Mouse (Mus musculus) forebrain, postnatal 0 days (tissue): ENCODE measurements around the gene Acyp1. TPM values are rescaled to one million over a fixed set of nuclear protein-coding genes. Genes with fewer than 3 reads are reported as not detected.
A peak's percentile ranks its signal among the peaks of the same experiment; 100 is the strongest.

Source experiments
- ATAC-seq: fragments of 200-750 bp; cut with Nextera tagmentation; 2 replicates; pipeline ENCODE4 v1.8.0; 2017; ENCODE audit warnings: mild to moderate bottlenecking, moderate library complexity
- DNase-seq: peaks from one replicate; pipeline ENCODE4 v3.0.0-alpha.2; 2015
- H3K27ac ChIP-seq: fragments of 300-500 bp; sonication (generic); 2 replicates; pipeline ENCODE4 v1.5.1; 2014; ENCODE audit warnings: low read depth, mild to moderate bottlenecking, antibody characterized with exemption, low read length, moderate library complexity, mixed read lengths
- H3K27me3 ChIP-seq: fragments of 300-500 bp; sonication (generic); 2 replicates; pipeline ENCODE4 v1.6.1; 2014; ENCODE audit warnings: mild to moderate bottlenecking, low read length, mixed read lengths; ENCODE audit not compliant: insufficient read depth
- H3K36me3 ChIP-seq: fragments of 300-500 bp; sonication (generic); 2 replicates; pipeline ENCODE4 v1.6.1; 2014; ENCODE audit warnings: mild to moderate bottlenecking, moderate library complexity; ENCODE audit not compliant: insufficient read depth
- H3K4me1 ChIP-seq: fragments of 300-500 bp; sonication (generic); 2 replicates; pipeline ENCODE4 v1.6.1; 2014; ENCODE audit warnings: antibody characterized with exemption; ENCODE audit not compliant: insufficient read depth
- H3K4me2 ChIP-seq: fragments of 300-500 bp; sonication (generic); 2 replicates; pipeline ENCODE4 v1.6.1; 2014; ENCODE audit warnings: low read depth, mild to moderate bottlenecking, moderate library complexity
- H3K4me3 ChIP-seq: fragments of 300-500 bp; sonication (generic); 2 replicates; pipeline ENCODE4 v1.5.1; 2014; ENCODE audit warnings: low read depth, low read length, mixed read lengths
- H3K9ac ChIP-seq: fragments of 300-500 bp; sonication (generic); 2 replicates; pipeline ENCODE4 v1.6.1; 2014; ENCODE audit warnings: mild to moderate bottlenecking
- H3K9me3 ChIP-seq: fragments of 300-500 bp; sonication (generic); 2 replicates; pipeline ENCODE4 v1.6.1; 2016; ENCODE audit warnings: low read length
- CTCF ChIP-seq: sonication (generic); IDR thresholded peaks from 2 replicates; pipeline ENCODE4 v1.5.1; 2016; ENCODE audit warnings: antibody characterized with exemption, control low read depth, low read depth
- WGBS: fragments of 180-500 bp; shearing (Covaris S2); extraction: QIAGEN DNeasy Blood & Tissue Kit; methylation state at CpG from one replicate; pipeline ENCODE4 v1.1.7; 2014; 5-methylcytosine and 5-hydroxymethylcytosine counted together
- polyA plus RNA-seq: library from polyadenylated mRNA; unstranded; fragments of >200 nt; fragmentation: Nextera tagmentation; extraction: Ambion mirVana; gene quantifications from 2 replicates; pipeline ENCODE4 v1.2.1, GENCODE M21; 2015
- total RNA-seq: library from RNA; depleted of rRNA; stranded (reverse); fragments of >200 nt; gene quantifications from 2 replicates; pipeline ENCODE4 v1.2.3, GENCODE M21; 2014; rRNA removed

Gene Acyp1
- total RNA-seq (24.5 and 39.6 TPM in 2 replicates), polyA plus RNA-seq (44.4 and 50.7 TPM in 2 replicates)

GRCm38 (mm10) chr12:85287809-85288485 is at the start of gene Acyp1:
TSS of gene Acyp1 (minus strand) at chr12:85288438.
- Histone ChIP-seq H3K27ac (peak within 1 kb of the TSS; percentile 29; the same call in 1 of the 2 replicates), H3K9me3 (no peaks in the 10 kb centered on the region), H3K9ac (peak within 1 kb of the TSS; percentile 39), H3K27me3 (no peaks in the 10 kb centered on the region), H3K4me2 (peak within 1 kb of the TSS; percentile 74), H3K36me3 (no peaks in the 10 kb centered on the region), H3K4me3 (peak within 1 kb of the TSS; percentile 44), H3K4me1 (0 out of 2 replicates have a peak, but pooled peaks cover 5% of the 10 kb centered on the region)
- ATAC-seq (peak; percentile 43), DNase-seq (peak; percentile 14)
- no peak for TF ChIP-seq CTCF
- WGBS = 7% methylated on average over 21 of the region's 21 CpGs

DNA sequence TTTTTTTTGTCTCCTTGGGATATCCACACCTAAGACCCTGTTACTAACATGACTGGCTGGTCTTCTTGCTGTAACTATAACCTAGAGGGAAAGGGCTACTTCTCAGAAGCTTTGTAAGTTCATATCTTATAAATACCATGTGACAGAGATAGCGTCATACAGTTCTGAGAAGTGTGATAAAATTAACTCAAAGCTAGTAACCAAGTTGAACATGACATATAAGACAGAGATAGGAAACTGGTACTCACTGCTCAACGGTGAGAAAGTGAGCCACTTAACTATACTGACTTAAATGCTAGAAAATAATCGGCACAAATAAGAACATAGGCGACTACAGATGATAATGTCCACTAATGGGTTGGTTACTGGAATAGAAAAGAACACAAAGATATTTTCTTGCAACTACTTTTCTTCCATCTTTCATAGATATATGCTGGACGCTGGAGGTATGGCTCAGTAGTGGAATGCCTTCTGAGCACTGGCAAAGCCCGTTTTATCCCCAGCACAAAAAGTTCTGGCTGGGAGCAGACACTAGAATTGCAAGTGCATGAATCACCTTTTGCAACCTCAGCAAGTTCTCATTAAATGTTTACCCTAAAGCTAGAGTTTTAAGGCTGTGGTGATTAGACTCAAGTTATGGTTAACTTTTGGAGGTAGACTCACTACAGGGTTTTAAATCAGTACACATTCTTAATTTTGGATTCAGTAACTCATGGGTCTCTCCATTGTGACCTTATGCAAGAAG is 49.5 kb upstream of the Acyp1 start:
- Histone ChIP-seq H3K9ac (no peak overlapping the region), H3K4me1 (no peaks in the 10 kb centered on the region), H3K27me3 (no peaks in the 10 kb centered on the region), H3K4me2 (peak overlapping the region; percentile 73; the same call in 1 of the 2 replicates), H3K9me3 (no peaks in the 10 kb centered on the region), H3K4me3 (no peak overlapping the region), H3K36me3 (peaks cover 25% of the 10 kb centered on the region), H3K27ac (no peak overlapping the region)
- ATAC-seq = no peak
- no peak for TF ChIP-seq CTCF
- WGBS = 83% methylated on average over 6 of the region's 6 CpGs
- no peak for DNase-seq

DNA sequence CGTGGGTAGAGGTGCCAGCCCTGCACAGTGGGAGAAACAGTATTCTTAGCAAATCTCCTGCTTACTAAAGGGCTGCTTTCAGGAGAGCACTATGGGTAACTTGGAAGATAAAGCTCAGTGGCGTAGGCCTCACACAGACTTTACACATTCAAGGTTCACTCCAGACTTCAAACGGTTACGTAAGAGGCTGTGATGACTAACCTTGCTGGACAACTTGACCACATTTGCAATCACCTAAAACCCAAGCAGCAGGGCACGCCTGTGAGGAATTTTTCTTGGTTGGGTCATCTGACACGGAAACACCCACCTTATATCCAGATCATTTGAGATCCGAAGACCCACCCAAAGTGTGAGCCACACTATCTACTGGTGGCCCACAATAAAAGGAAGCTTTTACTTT is 41.9 kb upstream of the Acyp1 start:
- Histone ChIP-seq H3K9me3 (no peaks in the 10 kb centered on the region), H3K4me3 (no peak overlapping the region), H3K4me2 (no peak overlapping the region), H3K4me1 (no peaks in the 10 kb centered on the region), H3K27ac (no peak overlapping the region), H3K36me3 (peaks cover 65% of the 10 kb centered on the region), H3K9ac (no peak overlapping the region), H3K27me3 (no peaks in the 10 kb centered on the region)
- WGBS = 91% methylated on average over 7 of the region's 7 CpGs
- no peak for TF ChIP-seq CTCF
- DNase-seq (no peak), ATAC-seq (no peak)

GRCm38 (mm10) chr12:85308651-85309050 is 20.4 kb upstream of the Acyp1 start:
- DNase-seq (no peak), ATAC-seq (no peak)
- H3K36me3 ChIP-seq = peaks cover 93% of the 10 kb centered on the region
- H3K4me1 ChIP-seq = no peaks in the 10 kb centered on the region
- H3K27me3 ChIP-seq = no peaks in the 10 kb centered on the region
- no peak for TF ChIP-seq CTCF
- H3K4me3 ChIP-seq = no peak overlapping the region
- H3K4me2 ChIP-seq = no peak overlapping the region
- H3K27ac ChIP-seq = no peak overlapping the region
- H3K9me3 ChIP-seq = no peaks in the 10 kb centered on the region
- H3K9ac ChIP-seq = no peak overlapping the region
- 55% methylated on average over 3 of the region's 3 CpGs for WGBS

DNA sequence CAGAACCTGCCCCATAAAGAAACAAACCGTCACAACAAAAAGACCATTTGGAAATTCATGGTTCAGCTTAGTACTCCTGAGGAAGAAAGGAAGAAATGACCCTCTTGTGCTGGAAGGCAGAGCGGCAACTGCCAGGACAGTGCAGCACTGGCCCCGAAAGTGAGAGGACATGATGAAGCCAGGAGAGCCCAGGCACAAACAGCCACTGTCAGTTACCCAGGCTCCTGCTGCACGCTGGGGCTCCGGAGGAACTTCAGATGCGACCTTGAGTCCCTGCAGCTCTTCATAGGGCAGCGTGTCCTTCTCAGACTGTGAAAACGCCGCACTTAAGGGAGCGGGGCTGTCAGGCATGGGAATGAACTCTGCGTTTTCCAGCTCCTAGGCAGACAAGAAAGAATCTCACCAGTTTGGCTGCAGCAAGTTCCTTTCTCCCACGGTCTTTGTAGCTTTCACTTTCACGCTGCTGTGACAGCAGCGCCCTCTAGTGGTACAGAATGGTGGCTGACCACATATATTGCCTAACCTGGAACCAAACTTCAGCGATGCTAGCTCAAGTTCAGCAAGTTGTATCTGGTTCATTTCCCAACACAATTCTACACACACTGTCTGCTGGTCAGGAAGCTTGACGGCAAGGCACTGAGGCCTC is 17.1 kb upstream of the Acyp1 start:
- peak; percentile 98 for TF ChIP-seq CTCF
- Histone ChIP-seq H3K36me3 (peaks cover 88% of the 10 kb centered on the region), H3K4me3 (no peak overlapping the region), H3K27ac (no peak overlapping the region), H3K9me3 (no peaks in the 10 kb centered on the region), H3K27me3 (no peaks in the 10 kb centered on the region), H3K9ac (no peak overlapping the region), H3K4me1 (no peaks in the 10 kb centered on the region), H3K4me2 (no peak overlapping the region)
- ATAC-seq = peak; percentile 85
- 51% methylated on average over 16 of the region's 16 CpGs for WGBS
- peak; percentile 93 for DNase-seq

DNA sequence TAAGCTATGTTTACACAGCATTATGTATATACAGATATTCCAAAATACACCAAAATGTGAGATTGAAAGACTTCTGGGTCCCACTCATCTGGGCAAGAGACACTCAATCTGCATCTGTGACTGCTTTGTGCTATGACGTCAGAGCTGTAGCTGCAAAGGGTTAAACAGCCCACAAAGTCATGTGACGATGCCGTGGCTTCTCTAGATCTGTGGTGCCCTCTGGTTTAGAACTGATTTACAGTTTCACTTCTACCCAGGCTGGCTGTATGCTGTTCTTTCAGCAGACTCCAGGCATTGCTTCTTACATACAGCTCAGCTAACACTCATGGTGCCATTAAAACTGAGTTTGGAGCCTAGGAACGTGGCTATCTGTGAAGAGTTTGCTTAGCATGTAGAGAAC is 16.5 kb upstream of the Acyp1 start:
- DNase-seq = no peak
- 67% methylated on average over 4 of the region's 4 CpGs for WGBS
- no peak for TF ChIP-seq CTCF
- Histone ChIP-seq H3K27ac (no peak overlapping the region; the same call in 1 of the 2 replicates), H3K4me3 (no peak overlapping the region), H3K4me2 (no peak overlapping the region), H3K9me3 (no peaks in the 10 kb centered on the region), H3K4me1 (no peaks in the 10 kb centered on the region), H3K27me3 (no peaks in the 10 kb centered on the region), H3K9ac (no peak overlapping the region), H3K36me3 (peaks cover 89% of the 10 kb centered on the region)
- ATAC-seq = no peak
